Mouse (Mus musculus) C2C12 (cell line): ENCODE measurements around the gene Mcm10. TPM values are rescaled to one million over a fixed set of nuclear protein-coding genes. Genes with fewer than 3 reads are reported as not detected.

Experiments used
- H3K27me3 ChIP-seq: one replicate; pipeline ENCODE4 v1.6.1; 2011; ENCODE audit not compliant: control insufficient read depth, insufficient read depth, insufficient read length
- H3K36me3 ChIP-seq: one replicate; pipeline ENCODE4 v1.6.1; 2011; ENCODE audit not compliant: control insufficient read depth, insufficient read depth
- H3K4me3 ChIP-seq: one replicate; pipeline ENCODE4 v1.5.1; 2011; ENCODE audit warnings: mild to moderate bottlenecking, control low read depth; ENCODE audit not compliant: poor library complexity, insufficient read depth, severe bottlenecking
- H3K79me2 ChIP-seq: one replicate; pipeline ENCODE4 v1.6.1; 2011; ENCODE audit not compliant: control insufficient read depth, insufficient read depth
- H3K79me3 ChIP-seq: one replicate; pipeline ENCODE4 v1.6.1; 2011; ENCODE audit warnings: low read depth, control low read depth
- H3ac ChIP-seq: one replicate; pipeline ENCODE3; 2011; ENCODE audit warnings: low read depth; ENCODE audit not compliant: control insufficient read depth, insufficient read length
- CEBPB ChIP-seq: IDR thresholded peaks from one replicate; pipeline ENCODE4 v1.6.1; 2011; ENCODE audit warnings: low read depth, mild to moderate bottlenecking, control low read depth, moderate library complexity
- CTCF ChIP-seq: IDR thresholded peaks from one replicate; pipeline ENCODE4 v1.5.1; 2011; ENCODE audit not compliant: control insufficient read depth, insufficient read depth, insufficient read length
- FOSL1 ChIP-seq: IDR thresholded peaks from one replicate; pipeline ENCODE4 v1.8.0; 2011; ENCODE audit warnings: mild to moderate bottlenecking, low read length; ENCODE audit not compliant: poor library complexity, insufficient read depth, severe bottlenecking
- MAX ChIP-seq: IDR thresholded peaks from one replicate; pipeline ENCODE4 v1.6.1; 2011; ENCODE audit warnings: mild to moderate bottlenecking, control low read depth
- MYOD1 ChIP-seq: IDR thresholded peaks from one replicate; pipeline ENCODE4 v1.6.1; 2011; ENCODE audit warnings: low read depth; ENCODE audit not compliant: control insufficient read depth, insufficient read length
- MYOG ChIP-seq: IDR thresholded peaks from one replicate; pipeline ENCODE4 v1.6.1; 2011; ENCODE audit not compliant: control insufficient read depth, insufficient read length; ENCODE audit errors: extremely low read depth
- USF1 ChIP-seq: IDR thresholded peaks from one replicate; pipeline ENCODE4 v1.6.1; 2011; ENCODE audit warnings: low read depth, mild to moderate bottlenecking, control low read depth, moderate library complexity
- polyA plus RNA-seq: library from polyadenylated mRNA; unstranded; fragments of >200 nt; fragmentation: generic; extraction: Trizol; gene quantifications from one replicate; pipeline ENCODE4 v1.2.1, GENCODE M21; 2012; ENCODE audit warnings: missing spikeins

Gene Mcm10
- polyA plus RNA-seq, 1 experiment: 27.0 TPM

- Histone ChIP-seq H3K79me3 (peaks cover under 1% of the 10 kb centered on the region), H3K27me3 (no peaks in the 10 kb centered on the region), H3K4me3 (no peak overlapping the region), H3K79me2 (peaks cover 3% of the 10 kb centered on the region), H3K36me3 (peaks cover 8% of the 10 kb centered on the region), H3ac (no peak overlapping the region)
- no peak for TF ChIP-seq MYOD1
- no peak for TF ChIP-seq CTCF
- TF ChIP-seq USF1: no peak
- no peak for TF ChIP-seq MYOG
- no peak for TF ChIP-seq FOSL1
- no peak for TF ChIP-seq CEBPB
- no peak for TF ChIP-seq MAX
Observed at GRCm38 (mm10) chr2:5016922-5017321, 4.3 kb upstream of the Mcm10 start.

- H3ac ChIP-seq: no peak overlapping the region
- no peak for TF ChIP-seq CEBPB
- TF ChIP-seq FOSL1: no peak
- H3K4me3 ChIP-seq: no peak overlapping the region
- H3K79me3 ChIP-seq: peaks cover 12% of the 10 kb centered on the region
- no peaks in the 10 kb centered on the region for H3K27me3 ChIP-seq
- peaks cover 17% of the 10 kb centered on the region for H3K79me2 ChIP-seq
- H3K36me3 ChIP-seq: peaks cover 4% of the 10 kb centered on the region
Observed at GRCm38 (mm10) chr2:5015527-5015926, 2.9 kb upstream of the Mcm10 start.

GRCm38 (mm10) chr2:5014616-5015015 is 2.0 kb upstream of the Mcm10 start:
- Histone ChIP-seq H3K36me3 (peaks cover 9% of the 10 kb centered on the region), H3K4me3 (no peak overlapping the region), H3K79me2 (peaks cover 22% of the 10 kb centered on the region), H3ac (no peak overlapping the region), H3K79me3 (peaks cover 12% of the 10 kb centered on the region), H3K27me3 (no peaks in the 10 kb centered on the region)
- TF ChIP-seq MAX: no peak
- TF ChIP-seq FOSL1: no peak
- TF ChIP-seq MYOD1: no peak
- no peak for TF ChIP-seq CTCF
- no peak for TF ChIP-seq MYOG
- no peak for TF ChIP-seq USF1
- no peak for TF ChIP-seq CEBPB

- Histone ChIP-seq H3K36me3 (peaks cover 33% of the 10 kb centered on the region), H3K79me2 (peaks cover 25% of the 10 kb centered on the region), H3K79me3 (peaks cover 12% of the 10 kb centered on the region), H3ac (peak overlapping the region; percentile 86), H3K27me3 (no peaks in the 10 kb centered on the region), H3K4me3 (peak overlapping the region; percentile 63)
- TF ChIP-seq MAX (no peak), CEBPB (no peak), MYOG (no peak), CTCF (no peak), MYOD1 (no peak), FOSL1 (no peak), USF1 (no peak)
Observed at GRCm38 (mm10) chr2:5011898-5012490, 597 bp downstream of the Mcm10 start.

GRCm38 (mm10) chr2:5007107-5007506 is 5.5 kb downstream of the Mcm10 start:
- Histone ChIP-seq H3ac (no peak overlapping the region), H3K36me3 (peaks cover 74% of the 10 kb centered on the region)
- TF ChIP-seq FOSL1 (no peak), USF1 (no peak), MYOG (no peak), MAX (no peak), CTCF (no peak), MYOD1 (no peak), CEBPB (no peak)

GRCm38 (mm10) chr2:5001266-5001665 is 11.3 kb downstream of the Mcm10 start:
- Histone ChIP-seq H3K4me3 (no peak overlapping the region), H3ac (no peak overlapping the region), H3K79me3 (no peaks in the 10 kb centered on the region), H3K27me3 (no peaks in the 10 kb centered on the region), H3K36me3 (peaks cover 91% of the 10 kb centered on the region), H3K79me2 (no peaks in the 10 kb centered on the region)
- TF ChIP-seq FOSL1 (no peak), MYOG (no peak), MYOD1 (no peak), CEBPB (no peak), CTCF (no peak), USF1 (no peak), MAX (no peak)

More at GRCm38 (mm10) chr2:5007107-5007506, 5.5 kb downstream of the Mcm10 start:
- Histone ChIP-seq H3K27me3 (no peaks in the 10 kb centered on the region), H3K79me3 (peaks cover 12% of the 10 kb centered on the region), H3K4me3 (no peak overlapping the region), H3K79me2 (peaks cover 24% of the 10 kb centered on the region)
